Mouse (Mus musculus) gastrocnemius, postnatal 36 days (tissue): ENCODE results near the gene E130308A19Rik. TPM values are rescaled to one million over a fixed set of nuclear protein-coding genes. Genes with fewer than 3 reads are reported as not detected.

Experiments used
- DNase-seq, 2 experiments: peaks; one replicate each; pipeline ENCODE4 v3.0.0; 2022
- intact Hi-C: fragments of 180-260 bp; cut with DNase I; formaldehyde crosslinking; loops from one replicate; pipeline ENCODE4 v1.15.1; 2025
- total RNA-seq, 2 experiments: library from RNA; stranded (reverse); gene quantifications; 2 replicates each; pipeline ENCODE4 v1.2.3; 2021

The E130308A19Rik gene
- total RNA-seq, 2 experiments from 2014 or later, result 3.1 to 4.5 TPM

- intact Hi-C loops, result no loop called here
- DNase-seq, result no peak
Measured at GRCm38 (mm10) chr4:59719481-59720355, 93.7 kb downstream of the E130308A19Rik start.

- no peak for DNase-seq
- intact Hi-C loops, result no loop called here
Measured at GRCm38 (mm10) chr4:59721811-59722210, 95.8 kb downstream of the E130308A19Rik start.

- DNase-seq, result no peak
- intact Hi-C loops, result no loop called here
Measured at GRCm38 (mm10) chr4:59725579-59725978, 99.6 kb downstream of the E130308A19Rik start.

- DNase-seq, result no peak
- intact Hi-C loops, result no loop called here
Measured at GRCm38 (mm10) chr4:59726501-59726900, 100.5 kb downstream of the E130308A19Rik start.

GRCm38 (mm10) chr4:59727187-59727877, 101.3 kb downstream of the E130308A19Rik start:
- DNase-seq, result no peak
- intact Hi-C loops, result no loop called here

- DNase-seq, result no peak
- intact Hi-C loops, result no loop called here
Measured at GRCm38 (mm10) chr4:59727878-59728261, 101.9 kb downstream of the E130308A19Rik start.

GRCm38 (mm10) chr4:59728839-59729238, 102.8 kb downstream of the E130308A19Rik start:
- no peak for DNase-seq

GRCm38 (mm10) chr4:59731544-59731943, 105.5 kb downstream of the E130308A19Rik start:
- DNase-seq, result no peak
- intact Hi-C loops, result no loop called here

More at GRCm38 (mm10) chr4:59728839-59729238, 102.8 kb downstream of the E130308A19Rik start:
- intact Hi-C loops, result no loop called here

GRCm38 (mm10) chr4:59739321-59739720, 113.3 kb downstream of the E130308A19Rik start:
- intact Hi-C loops, result no loop called here
- no peak for DNase-seq

- intact Hi-C loops, result no loop called here
- no peak for DNase-seq
Measured at GRCm38 (mm10) chr4:59739882-59740281, 113.9 kb downstream of the E130308A19Rik start.

GRCm38 (mm10) chr4:59753491-59754140, 127.6 kb downstream of the E130308A19Rik start:
- no peak for DNase-seq
- intact Hi-C loops, result no loop called here

- peak; percentile 40 to 57 for DNase-seq
- intact Hi-C loops, result no loop called here
Measured at GRCm38 (mm10) chr4:59756332-59757082, 130.5 kb downstream of the E130308A19Rik start.

- intact Hi-C loops, result no loop called here
- DNase-seq, result no peak
Measured at GRCm38 (mm10) chr4:59757452-59758435, 131.7 kb downstream of the E130308A19Rik start.

- intact Hi-C loops, result loop anchor here (10.0 kb wide), 1 partner anchor 395 kb away; no protein-coding TSS in a partner anchor
- no peak for DNase-seq
Measured at GRCm38 (mm10) chr4:59760016-59760415, 134.0 kb downstream of the E130308A19Rik start.

GRCm38 (mm10) chr4:59760636-59761364, 134.8 kb downstream of the E130308A19Rik start:
- intact Hi-C loops, result loop anchor here (10.0 kb wide), 1 partner anchor 396 kb away; no protein-coding TSS in a partner anchor
- DNase-seq, result peak in 1 of 2 experiments; percentile 48

- intact Hi-C loops, result loop anchor here (10.0 kb wide), 1 partner anchor 397 kb away; no protein-coding TSS in a partner anchor
- DNase-seq, result no peak
Measured at GRCm38 (mm10) chr4:59761365-59761729, 135.3 kb downstream of the E130308A19Rik start.

- intact Hi-C loops, result loop anchor here (10.0 kb wide), 1 partner anchor 400 kb away; no protein-coding TSS in a partner anchor
- no peak for DNase-seq
Measured at GRCm38 (mm10) chr4:59764950-59765349, 138.9 kb downstream of the E130308A19Rik start.

- intact Hi-C loops, result loop anchor here (10.0 kb wide), 1 partner anchor 401 kb away; no protein-coding TSS in a partner anchor
Measured at GRCm38 (mm10) chr4:59765385-59766005, 139.5 kb downstream of the E130308A19Rik start.

More at GRCm38 (mm10) chr4:59765385-59766005, 139.5 kb downstream of the E130308A19Rik start:
- no peak for DNase-seq
